Mouse (Mus musculus) forebrain, embryonic 10.5 days (tissue): ENCODE measurements around the gene Krt7. TPM values are rescaled to one million over a fixed set of nuclear protein-coding genes. Genes with fewer than 3 reads are reported as not detected.
A peak's percentile ranks its signal among the peaks of the same experiment; 100 is the strongest.

Experiments used
- DNase-seq: peaks from one replicate; pipeline ENCODE4 v3.0.0-alpha.2; 2017; ENCODE audit warnings: low spot score; ENCODE audit errors: extremely low spot score
- H3K27ac ChIP-seq: fragments of 300-500 bp; sonication (generic); 2 replicates; pipeline ENCODE4 v1.5.1; 2016; ENCODE audit warnings: mild to moderate bottlenecking
- H3K27me3 ChIP-seq: fragments of 300-500 bp; sonication (generic); 2 replicates; pipeline ENCODE4 v1.6.1; 2016; ENCODE audit warnings: mild to moderate bottlenecking; ENCODE audit not compliant: poor library complexity, severe bottlenecking
- H3K36me3 ChIP-seq: fragments of 300-500 bp; sonication (generic); replicated peaks from 2 replicates; pipeline ENCODE4 v1.6.1; 2016; ENCODE audit warnings: mild to moderate bottlenecking, moderate library complexity
- H3K4me1 ChIP-seq: fragments of 300-500 bp; sonication (generic); 2 replicates; pipeline ENCODE4 v1.6.1; 2016
- H3K4me3 ChIP-seq: fragments of 300-500 bp; sonication (generic); 2 replicates; pipeline ENCODE4 v1.5.1; 2016; ENCODE audit warnings: mild to moderate bottlenecking, moderate library complexity
- H3K9me3 ChIP-seq: fragments of 300-500 bp; sonication (generic); 2 replicates; pipeline ENCODE4 v1.6.1; 2016; ENCODE audit warnings: mild to moderate bottlenecking, moderate library complexity
- WGBS: fragments of 180-500 bp; shearing (Covaris S2); methylation state at CpG from one replicate; pipeline ENCODE4 v1.1.7; 2016; 5-methylcytosine and 5-hydroxymethylcytosine counted together
- polyA plus RNA-seq: library from polyadenylated mRNA; unstranded; fragments of >200 nt; fragmentation: Nextera tagmentation; extraction: Ambion mirVana; gene quantifications from 2 replicates; pipeline ENCODE4 v1.2.1, GENCODE M21; 2016

Gene Krt7
- polyA plus RNA-seq, 1 experiment from 2014 or later, result 12.2 TPM

- 88% methylated on average over 6 of the region's 6 CpGs for WGBS
- H3K36me3 ChIP-seq, result no peaks in the 10 kb centered on the region
These were observed 25.8 kb upstream of the Krt7 start for GRCm38 (mm10) chr15:101385064-101385463.

DNA sequence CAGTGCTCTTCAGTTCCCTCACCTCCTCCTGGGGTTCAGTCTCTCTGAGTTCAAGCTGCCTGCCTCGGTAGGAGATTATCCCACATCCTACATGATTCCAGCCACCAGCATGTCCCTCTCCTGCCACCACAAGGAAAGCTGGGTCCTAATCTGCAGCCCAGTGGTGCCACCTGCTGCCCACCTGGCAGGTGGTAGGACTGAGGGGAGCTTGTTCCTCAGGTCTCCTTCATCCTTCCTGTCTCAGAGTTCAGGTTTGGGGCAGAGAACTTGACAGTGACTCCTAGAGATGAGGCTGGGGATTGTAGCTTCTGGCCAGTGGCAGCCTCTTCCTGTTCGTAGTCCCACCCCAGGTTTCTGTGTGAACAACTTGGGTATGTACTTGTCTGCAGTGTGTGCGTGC is 23.7 kb upstream of the Krt7 start:
- Histone ChIP-seq H3K36me3 (no peaks in the 10 kb centered on the region), H3K27me3 (no peaks in the 10 kb centered on the region), H3K27ac (no peak overlapping the region), H3K4me3 (no peak overlapping the region), H3K9me3 (no peaks in the 10 kb centered on the region), H3K4me1 (0 out of 2 replicates have a peak, but pooled peaks cover 6% of the 10 kb centered on the region)
- 58% methylated on average over 3 of the region's 3 CpGs for WGBS
- DNase-seq, result no peak

More at GRCm38 (mm10) chr15:101385064-101385463, 25.8 kb upstream of the Krt7 start:
- Histone ChIP-seq H3K9me3 (no peaks in the 10 kb centered on the region), H3K27me3 (no peaks in the 10 kb centered on the region), H3K27ac (no peak overlapping the region), H3K4me3 (no peak overlapping the region), H3K4me1 (peaks cover 10% of the 10 kb centered on the region; the same call in 1 of the 2 replicates)
- DNase-seq, result no peak

DNA sequence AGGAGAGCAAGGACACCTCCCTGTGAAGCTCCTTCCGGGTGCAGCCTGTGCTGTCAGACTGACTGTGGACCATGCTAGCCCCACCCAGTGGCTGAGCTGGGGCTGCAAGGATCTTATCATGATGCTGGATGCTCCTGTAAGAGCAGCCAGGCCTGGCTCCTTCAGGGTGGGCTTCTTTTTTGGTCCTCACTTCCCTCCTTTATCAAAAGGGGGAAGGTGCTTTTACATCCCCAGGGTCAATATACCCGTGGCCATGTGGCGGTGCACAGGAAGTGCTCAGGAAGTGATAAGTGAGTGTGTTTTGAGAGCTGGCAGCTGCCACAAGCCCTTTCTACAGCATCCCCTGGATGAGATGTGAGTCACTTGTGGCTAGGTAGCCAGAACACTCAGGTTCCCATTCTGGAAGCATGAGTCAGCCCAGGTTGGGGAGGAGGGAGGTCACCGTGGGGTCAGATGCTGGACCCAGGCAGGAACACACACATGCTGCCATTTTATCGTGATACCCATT is 22.8 kb upstream of the Krt7 start:
- Histone ChIP-seq H3K4me1 (0 out of 2 replicates have a peak, but pooled peaks cover 6% of the 10 kb centered on the region), H3K9me3 (no peaks in the 10 kb centered on the region), H3K4me3 (no peak overlapping the region), H3K36me3 (no peaks in the 10 kb centered on the region), H3K27me3 (no peaks in the 10 kb centered on the region), H3K27ac (no peak overlapping the region)
- no peak for DNase-seq
- 61% methylated on average over 5 of the region's 5 CpGs for WGBS

- no peaks in the 10 kb centered on the region for H3K9me3 ChIP-seq
- WGBS, result 86% methylated on average over 5 of the region's 5 CpGs
- 0 out of 2 replicates have a peak, but pooled peaks cover 6% of the 10 kb centered on the region for H3K4me1 ChIP-seq
- H3K36me3 ChIP-seq, result no peaks in the 10 kb centered on the region
- no peak for DNase-seq
- no peak overlapping the region for H3K27ac ChIP-seq
- H3K4me3 ChIP-seq, result no peak overlapping the region
- no peaks in the 10 kb centered on the region for H3K27me3 ChIP-seq
These were observed 20.6 kb upstream of the Krt7 start for GRCm38 (mm10) chr15:101390203-101390602.

DNA sequence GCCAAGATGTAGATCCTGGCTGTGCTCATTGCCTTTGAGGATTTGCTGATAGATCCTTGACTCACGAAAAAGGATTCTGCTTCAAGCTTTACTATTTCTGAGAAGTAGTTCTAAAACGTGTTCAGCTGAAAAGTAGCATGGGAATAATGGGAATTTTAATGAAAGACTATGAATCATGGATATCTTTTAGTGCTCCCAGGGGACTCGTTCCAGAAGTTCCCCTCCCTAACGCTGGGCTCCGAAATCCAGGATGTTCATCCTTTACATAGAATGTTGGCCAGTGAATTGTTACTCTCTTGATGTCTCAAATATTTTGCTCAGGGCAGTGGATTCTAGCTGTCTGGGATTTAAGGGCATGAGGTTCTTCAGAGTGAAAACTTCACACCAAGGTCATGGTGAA is 18.6 kb upstream of the Krt7 start:
- Histone ChIP-seq H3K27me3 (no peaks in the 10 kb centered on the region), H3K36me3 (no peaks in the 10 kb centered on the region), H3K27ac (no peak overlapping the region), H3K4me1 (0 out of 2 replicates have a peak, but pooled peaks cover 6% of the 10 kb centered on the region), H3K4me3 (no peak overlapping the region), H3K9me3 (no peaks in the 10 kb centered on the region)
- WGBS, result 87% methylated on average over 5 of the region's 5 CpGs
- DNase-seq, result no peak

DNA sequence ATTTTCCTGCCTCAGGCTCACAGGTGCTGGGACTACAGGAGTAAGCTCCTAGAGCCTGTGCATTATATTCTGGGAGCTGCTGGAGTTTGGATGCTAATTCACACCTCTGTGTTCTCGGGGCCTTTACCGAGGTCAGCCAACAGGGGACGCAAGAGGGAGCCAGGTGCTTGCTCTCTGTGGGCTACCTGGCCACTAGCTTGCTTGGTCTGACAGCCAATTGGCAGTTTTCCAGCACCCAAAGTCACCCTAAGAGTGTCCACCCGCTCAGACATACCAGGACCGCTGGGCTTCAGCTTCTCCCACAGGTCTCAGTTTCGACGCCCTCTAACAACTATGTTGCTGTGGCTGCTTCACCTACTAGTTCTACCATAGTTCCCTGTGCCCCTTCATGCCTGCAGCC is 15.9 kb upstream of the Krt7 start:
- WGBS, result 61% methylated on average over 7 of the region's 7 CpGs
- no peaks in the 10 kb centered on the region for H3K36me3 ChIP-seq
- no peak overlapping the region for H3K27ac ChIP-seq
- no peaks in the 10 kb centered on the region for H3K27me3 ChIP-seq
- DNase-seq, result no peak
- H3K4me1 ChIP-seq, result no peaks in the 10 kb centered on the region
- no peaks in the 10 kb centered on the region for H3K9me3 ChIP-seq
- H3K4me3 ChIP-seq, result no peak overlapping the region

DNA sequence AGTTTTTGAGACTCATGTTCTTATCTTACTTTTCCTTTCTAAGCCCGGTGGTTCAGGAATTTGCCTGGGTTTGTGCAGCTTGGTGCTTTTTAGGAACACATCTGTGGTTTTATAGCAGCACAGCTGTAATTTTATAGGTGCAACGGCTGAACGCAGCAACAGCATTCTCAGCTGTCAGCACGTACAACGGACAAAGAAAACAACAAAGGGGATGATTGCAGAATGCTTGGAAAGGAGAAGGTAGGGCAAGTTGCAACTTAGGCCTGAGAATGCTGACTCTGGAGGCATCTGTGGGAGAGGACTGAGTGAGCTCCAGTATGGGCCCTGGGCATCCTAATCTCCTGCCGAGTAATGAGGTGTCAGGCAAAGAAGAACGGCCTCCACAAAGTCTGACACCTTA is 14.4 kb upstream of the Krt7 start:
- Histone ChIP-seq H3K36me3 (no peaks in the 10 kb centered on the region), H3K9me3 (no peaks in the 10 kb centered on the region), H3K4me3 (no peak overlapping the region), H3K27me3 (no peaks in the 10 kb centered on the region), H3K4me1 (no peaks in the 10 kb centered on the region), H3K27ac (no peak overlapping the region)
- 78% methylated on average over 7 of the region's 7 CpGs for WGBS
- DNase-seq, result no peak

DNA sequence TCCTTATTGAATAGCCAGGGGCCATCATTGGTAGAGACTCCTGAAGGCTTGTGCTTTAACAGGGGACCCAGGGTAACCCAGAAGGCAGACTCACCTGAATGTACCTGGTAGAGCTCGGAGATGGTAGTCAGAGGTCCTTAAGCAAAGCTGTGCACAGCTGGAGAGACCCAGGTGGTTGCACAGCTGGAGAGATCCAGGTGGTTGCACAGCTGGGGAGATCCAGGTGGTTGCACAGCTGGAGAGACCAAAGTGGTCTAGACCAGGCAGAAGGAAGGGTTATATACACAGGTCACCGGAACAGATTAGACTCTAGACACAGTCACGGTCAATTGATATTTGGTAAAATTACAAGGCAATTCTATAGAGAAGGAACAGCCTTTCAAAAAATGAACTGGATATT is 13.9 kb upstream of the Krt7 start:
- DNase-seq, result no peak
- no peak overlapping the region for H3K27ac ChIP-seq

GRCm38 (mm10) chr15:101397683-101398082 is 13.2 kb upstream of the Krt7 start:
- H3K27me3 ChIP-seq, result no peaks in the 10 kb centered on the region
- no peak overlapping the region for H3K4me3 ChIP-seq
- no peaks in the 10 kb centered on the region for H3K4me1 ChIP-seq
- H3K36me3 ChIP-seq, result no peaks in the 10 kb centered on the region
- H3K27ac ChIP-seq, result no peak overlapping the region
- H3K9me3 ChIP-seq, result no peaks in the 10 kb centered on the region
- 96% methylated on average over 2 of the region's 2 CpGs for WGBS
- DNase-seq, result no peak

More for the DNA sequence above, 13.9 kb upstream of the Krt7 start:
- Histone ChIP-seq H3K4me1 (no peaks in the 10 kb centered on the region), H3K4me3 (no peak overlapping the region), H3K36me3 (no peaks in the 10 kb centered on the region), H3K27me3 (no peaks in the 10 kb centered on the region), H3K9me3 (no peaks in the 10 kb centered on the region)
- 83% methylated on average over 3 of the region's 3 CpGs for WGBS

GRCm38 (mm10) chr15:101398269-101398668 is 12.6 kb upstream of the Krt7 start:
- no peaks in the 10 kb centered on the region for H3K27me3 ChIP-seq
- WGBS, result 92% methylated on average over 8 of the region's 8 CpGs
- H3K27ac ChIP-seq, result no peak overlapping the region
- no peak for DNase-seq
- no peaks in the 10 kb centered on the region for H3K9me3 ChIP-seq
- no peaks in the 10 kb centered on the region for H3K4me1 ChIP-seq
- no peaks in the 10 kb centered on the region for H3K36me3 ChIP-seq
- H3K4me3 ChIP-seq, result no peak overlapping the region

GRCm38 (mm10) chr15:101412188-101412587 is 1.3 kb downstream of the Krt7 start:
- Histone ChIP-seq H3K27ac (no peak overlapping the region), H3K27me3 (peaks cover 55% of the 10 kb centered on the region), H3K9me3 (no peaks in the 10 kb centered on the region), H3K36me3 (no peaks in the 10 kb centered on the region), H3K4me1 (peaks cover 42% of the 10 kb centered on the region), H3K4me3 (peak overlapping the region; percentile 18)
- DNase-seq, result no peak
- WGBS, result 18% methylated on average over 31 of the region's 31 CpGs

- Histone ChIP-seq H3K36me3 (no peaks in the 10 kb centered on the region), H3K4me3 (no peak overlapping the region), H3K9me3 (no peaks in the 10 kb centered on the region), H3K4me1 (peaks cover 42% of the 10 kb centered on the region), H3K27me3 (peaks cover 55% of the 10 kb centered on the region), H3K27ac (no peak overlapping the region)
- DNase-seq, result no peak
- WGBS, result 48% methylated on average over 7 of the region's 7 CpGs
These were observed 3.2 kb downstream of the Krt7 start for GRCm38 (mm10) chr15:101413916-101414635.

DNA sequence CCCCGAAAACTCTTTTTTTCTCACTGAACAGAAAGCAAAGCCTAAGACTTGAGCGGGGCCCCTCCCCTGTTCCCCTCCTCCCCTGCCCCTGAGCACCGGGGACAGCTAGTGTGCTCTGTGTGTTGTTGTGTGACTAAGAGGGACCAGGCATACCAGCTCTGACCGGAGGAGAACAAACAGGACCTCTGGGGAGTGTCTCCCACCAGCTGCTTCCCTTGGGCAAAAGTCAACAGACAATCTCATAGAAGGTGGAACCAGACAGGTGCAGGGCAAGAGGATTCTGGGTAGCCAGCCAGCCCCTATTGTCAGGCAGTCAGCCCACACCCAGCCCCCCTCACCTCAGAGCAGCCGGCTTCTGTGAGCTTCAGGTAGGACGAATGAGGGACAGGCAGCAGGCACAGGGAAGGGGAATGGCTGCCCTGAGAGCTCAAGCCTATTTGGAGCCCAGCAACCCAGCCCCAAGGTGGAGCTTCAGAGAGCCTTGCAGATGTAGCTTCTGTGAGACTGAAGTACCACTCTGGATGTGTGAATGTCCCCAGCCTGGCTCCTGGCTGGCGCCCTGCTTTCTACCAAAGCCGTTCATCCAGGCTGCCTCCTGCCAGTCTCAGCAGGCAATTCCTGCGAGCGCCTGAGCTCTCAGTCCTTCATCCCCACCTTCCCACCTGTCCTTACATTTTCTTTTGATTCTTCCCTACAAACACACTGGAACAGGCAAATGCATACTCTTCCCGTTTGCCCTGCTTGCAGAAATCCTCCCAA is 4.1 kb downstream of the Krt7 start:
- Histone ChIP-seq H3K27me3 (peaks cover 55% of the 10 kb centered on the region), H3K27ac (no peak overlapping the region), H3K4me3 (no peak overlapping the region), H3K36me3 (no peaks in the 10 kb centered on the region), H3K9me3 (no peaks in the 10 kb centered on the region), H3K4me1 (peaks cover 42% of the 10 kb centered on the region)
- WGBS, result 38% methylated on average over 11 of the region's 11 CpGs
- DNase-seq, result no peak
